Mouse (Mus musculus): ENCODE measurements around the gene Smim24. TPM values are rescaled to one million over a fixed set of nuclear protein-coding genes. Genes with fewer than 3 reads are reported as not detected.

Smim24 gene
- polyA plus RNA-seq, 1 experiment from 2014 or later, result 125 TPM

- no peak overlapping the region for H3K9ac ChIP-seq (ENCODE audit: low read length)
- no peak overlapping the region for H3K27ac ChIP-seq (ENCODE audit: low read depth)
- ATAC-seq (replicated peaks; ENCODE audit: low FRiP score, low TSS enrichment, low read depth), result no peak
- H3K4me3 ChIP-seq (ENCODE audit: low read depth, low read length), result no peak overlapping the region
- no peak overlapping the region for H3K4me2 ChIP-seq (ENCODE audit: low read length)
- H3K9me3 ChIP-seq (ENCODE audit: control insufficient read depth, low read length), result no peaks in the 10 kb centered on the region
- H3K27me3 ChIP-seq (replicated peaks; ENCODE audit: control insufficient read depth, insufficient read depth, low read length), result 0 out of 2 replicates have a peak, but pooled peaks cover 3% of the 10 kb centered on the region
- peaks cover 3% of the 10 kb centered on the region; the same call in 1 of the 2 replicates for H3K4me1 ChIP-seq (replicated peaks; ENCODE audit: control insufficient read depth, insufficient read depth, low read length)
- H3K36me3 ChIP-seq (ENCODE audit: control insufficient read depth, insufficient read depth, low read length), result no peaks in the 10 kb centered on the region
- DNase-seq (ENCODE audit: low spot score), result peak; percentile 48
- WGBS, result 55% methylated on average over 15 of the region's 15 CpGs
Measured at GRCm38 (mm10) chr10:81434361-81435263, 41.8 kb downstream of the Smim24 start.

GRCm38 (mm10) chr10:81435436-81435835 lies 42.6 kb downstream of the Smim24 start:
- no peak overlapping the region for H3K27ac ChIP-seq (ENCODE audit: low read depth)
- no peak overlapping the region for H3K9ac ChIP-seq (ENCODE audit: low read length)
- no peaks in the 10 kb centered on the region for H3K9me3 ChIP-seq (ENCODE audit: control insufficient read depth, low read length)
- H3K4me1 ChIP-seq (replicated peaks; ENCODE audit: control insufficient read depth, insufficient read depth, low read length), result peaks cover 3% of the 10 kb centered on the region; the same call in 1 of the 2 replicates
- no peak for ATAC-seq (replicated peaks; ENCODE audit: low FRiP score, low TSS enrichment, low read depth)
- no peaks in the 10 kb centered on the region for H3K36me3 ChIP-seq (ENCODE audit: control insufficient read depth, insufficient read depth, low read length)
- WGBS, result 69% methylated on average over 3 of the region's 3 CpGs
- 0 out of 2 replicates have a peak, but pooled peaks cover 3% of the 10 kb centered on the region for H3K27me3 ChIP-seq (replicated peaks; ENCODE audit: control insufficient read depth, insufficient read depth, low read length)
- H3K4me2 ChIP-seq (ENCODE audit: low read length), result no peak overlapping the region
- no peak overlapping the region for H3K4me3 ChIP-seq (ENCODE audit: low read depth, low read length)
- no peak for DNase-seq (ENCODE audit: low spot score)

- no peaks in the 10 kb centered on the region for H3K9me3 ChIP-seq (ENCODE audit: control insufficient read depth, low read length)
- H3K4me3 ChIP-seq (ENCODE audit: low read depth, low read length), result no peak overlapping the region
- H3K4me1 ChIP-seq (replicated peaks; ENCODE audit: control insufficient read depth, insufficient read depth, low read length), result no peaks in the 10 kb centered on the region
- ATAC-seq (replicated peaks; ENCODE audit: low FRiP score, low TSS enrichment, low read depth) (no peak), DNase-seq (ENCODE audit: low spot score) (no peak)
- no peak overlapping the region for H3K4me2 ChIP-seq (ENCODE audit: low read length)
- no peak overlapping the region for H3K9ac ChIP-seq (ENCODE audit: low read length)
- 0 out of 2 replicates have a peak, but pooled peaks cover 6% of the 10 kb centered on the region for H3K27me3 ChIP-seq (replicated peaks; ENCODE audit: control insufficient read depth, insufficient read depth, low read length)
- H3K27ac ChIP-seq (ENCODE audit: low read depth), result no peak overlapping the region
- H3K36me3 ChIP-seq (ENCODE audit: control insufficient read depth, insufficient read depth, low read length), result no peaks in the 10 kb centered on the region
Measured at GRCm38 (mm10) chr10:81441019-81441418, 48.2 kb downstream of the Smim24 start.

Small RNA genes lying within 50 kb of the gene (microRNA-seq; reads per million reads assigned to microRNA genes)
- gene Mir1191b (0.76 reads per million), gene Mir6913 (not detected)

Other genes starting within 250 kb of the Smim24 start
- gene Pias4, start 225.1 kb upstream of the Smim24 start, polyA plus RNA-seq (2014; fragmentation: Nextera tagmentation; extraction: Ambion mirVana), result 40.8 and 43.3 TPM in 2 replicates
- gene Eef2, start 216.4 kb upstream of the Smim24 start, polyA plus RNA-seq (2014; fragmentation: Nextera tagmentation; extraction: Ambion mirVana), result 484 and 490 TPM in 2 replicates
- 57.8 and 58.8 TPM in 2 replicates for gene Dapk3, start 210.0 kb upstream of the Smim24 start, polyA plus RNA-seq (2014; fragmentation: Nextera tagmentation; extraction: Ambion mirVana)
- not detected in 2 replicates for gene 4930442H23Rik, start 209.2 kb upstream of the Smim24 start, polyA plus RNA-seq (2014; fragmentation: Nextera tagmentation; extraction: Ambion mirVana)
- gene Nmrk2, start 191.0 kb upstream of the Smim24 start, polyA plus RNA-seq (2014; fragmentation: Nextera tagmentation; extraction: Ambion mirVana), result 0.22 TPM in 2 replicates
- gene Atcay, start 162.2 kb upstream of the Smim24 start, polyA plus RNA-seq (2014; fragmentation: Nextera tagmentation; extraction: Ambion mirVana), result 2.2 and 2.8 TPM in 2 replicates
- 6.9 and 8.1 TPM in 2 replicates for gene Zfr2, start 159.9 kb upstream of the Smim24 start, polyA plus RNA-seq (2014; fragmentation: Nextera tagmentation; extraction: Ambion mirVana)
- gene Matk, start 140.1 kb upstream of the Smim24 start, polyA plus RNA-seq (2014; fragmentation: Nextera tagmentation; extraction: Ambion mirVana), result 2.5 and 4.1 TPM in 2 replicates
- gene Mrpl54, start 126.1 kb upstream of the Smim24 start, polyA plus RNA-seq (2014; fragmentation: Nextera tagmentation; extraction: Ambion mirVana), result 253 and 260 TPM in 2 replicates
- gene Apba3, start 126.1 kb upstream of the Smim24 start, polyA plus RNA-seq (2014; fragmentation: Nextera tagmentation; extraction: Ambion mirVana), result 51.0 and 51.7 TPM in 2 replicates
- 35.1 and 44.4 TPM in 2 replicates for gene Tjp3, start 101.5 kb upstream of the Smim24 start, polyA plus RNA-seq (2014; fragmentation: Nextera tagmentation; extraction: Ambion mirVana)
- gene Pip5k1c, start 100.1 kb upstream of the Smim24 start, polyA plus RNA-seq (2014; fragmentation: Nextera tagmentation; extraction: Ambion mirVana), result 57.3 and 57.5 TPM in 2 replicates
- gene Cactin, start 71.9 kb upstream of the Smim24 start, polyA plus RNA-seq (2014; fragmentation: Nextera tagmentation; extraction: Ambion mirVana), result 26.0 and 27.7 TPM in 2 replicates
- 22.3 and 23.6 TPM in 2 replicates for gene Tbxa2r, start 64.3 kb upstream of the Smim24 start, polyA plus RNA-seq (2014; fragmentation: Nextera tagmentation; extraction: Ambion mirVana)
- 0.07 and 0.11 TPM in 2 replicates for gene Gipc3, start 49.8 kb upstream of the Smim24 start, polyA plus RNA-seq (2014; fragmentation: Nextera tagmentation; extraction: Ambion mirVana)
- gene Hmg20b, start 42.6 kb upstream of the Smim24 start, polyA plus RNA-seq (2014; fragmentation: Nextera tagmentation; extraction: Ambion mirVana), result 85.0 and 86.8 TPM in 2 replicates
- 4.8 and 6.9 TPM in 2 replicates for gene Mfsd12, start 35.6 kb upstream of the Smim24 start, polyA plus RNA-seq (2014; fragmentation: Nextera tagmentation; extraction: Ambion mirVana)
- gene 4930404N11Rik, start 27.2 kb upstream of the Smim24 start, polyA plus RNA-seq (2014; fragmentation: Nextera tagmentation; extraction: Ambion mirVana), result 0.58 and 0.59 TPM in 2 replicates
- 93.3 and 93.9 TPM in 2 replicates for gene Fzr1, start 14.5 kb upstream of the Smim24 start, polyA plus RNA-seq (2014; fragmentation: Nextera tagmentation; extraction: Ambion mirVana)
- gene Dohh, start 8.6 kb upstream of the Smim24 start, polyA plus RNA-seq (2014; fragmentation: Nextera tagmentation; extraction: Ambion mirVana), result 70.7 and 70.8 TPM in 2 replicates
- 2.4 and 4.2 TPM in 2 replicates for gene Gm48551, start 8.6 kb upstream of the Smim24 start, polyA plus RNA-seq (2014; fragmentation: Nextera tagmentation; extraction: Ambion mirVana)
- 0.37 and 0.44 TPM in 2 replicates for gene Gm48552, start 4.0 kb upstream of the Smim24 start, polyA plus RNA-seq (2014; fragmentation: Nextera tagmentation; extraction: Ambion mirVana)
- 52.4 and 57.2 TPM in 2 replicates for gene Nfic, start 62.6 kb downstream of the Smim24 start, polyA plus RNA-seq (2014; fragmentation: Nextera tagmentation; extraction: Ambion mirVana)
- 1.3 and 1.8 TPM in 2 replicates for gene Celf5, start 89.7 kb downstream of the Smim24 start, polyA plus RNA-seq (2014; fragmentation: Nextera tagmentation; extraction: Ambion mirVana)
- gene Ncln, start 103.3 kb downstream of the Smim24 start, polyA plus RNA-seq (2014; fragmentation: Nextera tagmentation; extraction: Ambion mirVana), result 82.4 and 99.0 TPM in 2 replicates
- gene S1pr4, start 107.1 kb downstream of the Smim24 start, polyA plus RNA-seq (2014; fragmentation: Nextera tagmentation; extraction: Ambion mirVana), result 0.53 and 0.65 TPM in 2 replicates
- 0.73 and 0.84 TPM in 2 replicates for gene Gna15, start 131.2 kb downstream of the Smim24 start, polyA plus RNA-seq (2014; fragmentation: Nextera tagmentation; extraction: Ambion mirVana)
- 145 and 171 TPM in 2 replicates for gene Gna11, start 152.1 kb downstream of the Smim24 start, polyA plus RNA-seq (2014; fragmentation: Nextera tagmentation; extraction: Ambion mirVana)
- gene Aes, start 166.4 kb downstream of the Smim24 start, polyA plus RNA-seq (2014; fragmentation: Nextera tagmentation; extraction: Ambion mirVana), result 395 and 515 TPM in 2 replicates
- 15.8 and 17.8 TPM in 2 replicates for gene Tle2, start 181.5 kb downstream of the Smim24 start, polyA plus RNA-seq (2014; fragmentation: Nextera tagmentation; extraction: Ambion mirVana)
- gene Tle6, start 208.0 kb downstream of the Smim24 start, polyA plus RNA-seq (2014; fragmentation: Nextera tagmentation; extraction: Ambion mirVana), result 15.0 and 21.3 TPM in 2 replicates
- gene BC025920, start 213.2 kb downstream of the Smim24 start, polyA plus RNA-seq (2014; fragmentation: Nextera tagmentation; extraction: Ambion mirVana), result 0.61 and 1.5 TPM in 2 replicates
- gene Sirt6, start 234.7 kb downstream of the Smim24 start, polyA plus RNA-seq (2014; fragmentation: Nextera tagmentation; extraction: Ambion mirVana), result 34.1 and 39.2 TPM in 2 replicates
- 4.7 and 6.4 TPM in 2 replicates for gene Ankrd24, start 235.5 kb downstream of the Smim24 start, polyA plus RNA-seq (2014; fragmentation: Nextera tagmentation; extraction: Ambion mirVana)

All from intestine, embryonic 14.5 days (tissue).